Mouse (Mus musculus) stomach, postnatal 0 days (tissue): ENCODE measurements around the gene Med8.
A peak's percentile ranks its signal among the peaks of the same experiment; 100 is the strongest.

Source experiments
- CTCF ChIP-seq: IDR thresholded peaks from 2 replicates; pipeline ENCODE4 v1.5.1; 2016; ENCODE audit warnings: antibody characterized with exemption, low read depth, mild to moderate bottlenecking, moderate library complexity
- EP300 ChIP-seq: optimal IDR thresholded peaks from 2 replicates; pipeline ENCODE3; 2016; ENCODE audit warnings: antibody characterized with exemption

DNA sequence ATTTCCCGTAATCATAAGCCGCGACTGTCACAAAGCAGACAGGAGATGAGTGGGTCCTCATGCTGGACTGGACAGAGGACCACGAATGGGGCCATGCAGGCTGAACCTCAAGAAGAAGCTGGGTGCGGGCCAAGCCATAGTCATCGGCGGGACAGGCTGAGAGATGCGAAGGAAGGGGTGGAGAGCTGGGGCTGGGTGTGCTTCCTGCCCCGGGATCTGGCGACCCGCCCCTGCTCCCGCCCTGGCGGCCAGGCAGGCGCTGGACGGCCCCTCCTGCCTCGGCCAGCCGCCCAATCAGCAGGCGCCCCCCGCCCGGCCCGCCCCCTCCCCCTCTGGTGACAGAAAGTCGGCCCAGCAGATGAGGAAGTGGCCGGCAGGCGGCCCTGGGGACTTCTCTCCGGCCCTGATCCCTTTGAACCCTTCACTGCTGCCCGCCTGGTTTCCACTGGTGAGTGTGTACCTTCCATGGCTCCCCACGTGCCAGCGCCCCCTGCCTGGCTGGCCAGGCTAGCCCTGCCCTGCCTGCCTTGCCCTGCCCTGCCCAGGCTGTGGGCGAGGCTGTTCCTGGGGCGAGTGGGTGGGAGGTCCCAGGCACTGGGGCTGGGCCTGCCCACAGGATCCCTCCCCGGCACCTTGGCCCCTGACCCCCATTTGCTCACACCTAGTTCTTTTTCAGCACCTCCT lies 18.8 kb downstream of the Med8 start, which contains the start of gene Elovl1:
- TF ChIP-seq CTCF (peak; percentile 69), EP300 (no peak)
